Mouse (Mus musculus) left cerebral cortex, adult 2 months (tissue): Measurements from ENCODE around the gene Cacna1i. TPM values are rescaled to one million over a fixed set of nuclear protein-coding genes. Genes with fewer than 3 reads are reported as not detected.

Experiments
- DNase-seq, 2 experiments: peaks; one replicate each; pipeline ENCODE4 v3.0.0; 2021 to 2022; ENCODE audit warnings: low spot score in 2 of 2, mixed read lengths in 1 of 2; ENCODE audit errors: extremely low spot score in 1 of 2
- H3K27ac ChIP-seq: fragments of 200-600 bp; 2 replicates; pipeline ENCODE4 v1.8.1; 2022
- H3K4me3 ChIP-seq: fragments of 200-600 bp; 2 replicates; pipeline ENCODE4 v1.8.1; 2022
- CTCF ChIP-seq: fragments of 200-600 bp; IDR thresholded peaks from 2 replicates; pipeline ENCODE4 v1.8.1; 2022; ENCODE audit warnings: antibody characterized with exemption, mild to moderate bottlenecking, moderate library complexity
- intact Hi-C: fragments of 180-260 bp; cut with DNase I; formaldehyde crosslinking; loops from one replicate; pipeline ENCODE4 v1.15.1; 2025
- total RNA-seq, 2 experiments: library from RNA; stranded (reverse); gene quantifications; 2 replicates each; pipeline ENCODE4 v1.2.3; 2021

The Cacna1i gene
- total RNA-seq, 2 experiments from 2014 or later: 72.7 to 75.9 TPM

DNA sequence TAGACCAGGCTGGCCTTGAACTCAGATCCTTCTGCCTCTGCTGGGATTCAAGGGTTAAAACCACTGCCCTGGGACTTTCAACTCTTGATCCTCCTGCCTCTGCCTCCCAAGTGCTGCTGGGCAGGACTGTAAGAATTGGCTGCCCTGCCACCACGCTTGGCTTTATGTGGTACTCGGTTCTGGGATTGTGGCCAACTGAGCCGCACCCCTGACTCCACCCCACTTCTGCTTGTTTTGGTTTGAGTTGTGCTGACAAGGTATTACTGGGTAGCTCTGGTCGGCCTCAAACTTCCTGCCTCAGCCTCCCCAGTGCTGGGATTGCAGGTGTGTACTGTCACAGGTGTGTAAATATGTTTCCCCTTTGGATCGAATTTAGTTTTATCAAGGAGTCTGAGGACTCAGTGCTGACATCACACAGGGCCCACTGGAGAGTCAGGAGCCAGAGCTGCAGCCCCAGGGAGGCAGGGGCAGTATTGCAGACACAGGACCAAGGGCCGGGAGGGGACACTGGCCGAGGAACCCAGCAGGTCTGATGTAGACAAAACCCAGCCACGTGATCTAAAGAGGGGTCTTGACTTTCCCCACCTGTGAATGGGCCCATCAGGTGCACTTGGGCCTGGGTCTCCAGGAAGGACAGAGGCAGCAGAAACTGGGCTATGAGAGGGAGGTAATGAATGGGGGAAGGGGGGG, 30.9 kb downstream of the Cacna1i start:
- Histone ChIP-seq H3K4me3 (no peak overlapping the region), H3K27ac (no peak overlapping the region)
- TF ChIP-seq CTCF: no peak
- DNase-seq: no peak
- intact Hi-C loops: no loop called here

DNA sequence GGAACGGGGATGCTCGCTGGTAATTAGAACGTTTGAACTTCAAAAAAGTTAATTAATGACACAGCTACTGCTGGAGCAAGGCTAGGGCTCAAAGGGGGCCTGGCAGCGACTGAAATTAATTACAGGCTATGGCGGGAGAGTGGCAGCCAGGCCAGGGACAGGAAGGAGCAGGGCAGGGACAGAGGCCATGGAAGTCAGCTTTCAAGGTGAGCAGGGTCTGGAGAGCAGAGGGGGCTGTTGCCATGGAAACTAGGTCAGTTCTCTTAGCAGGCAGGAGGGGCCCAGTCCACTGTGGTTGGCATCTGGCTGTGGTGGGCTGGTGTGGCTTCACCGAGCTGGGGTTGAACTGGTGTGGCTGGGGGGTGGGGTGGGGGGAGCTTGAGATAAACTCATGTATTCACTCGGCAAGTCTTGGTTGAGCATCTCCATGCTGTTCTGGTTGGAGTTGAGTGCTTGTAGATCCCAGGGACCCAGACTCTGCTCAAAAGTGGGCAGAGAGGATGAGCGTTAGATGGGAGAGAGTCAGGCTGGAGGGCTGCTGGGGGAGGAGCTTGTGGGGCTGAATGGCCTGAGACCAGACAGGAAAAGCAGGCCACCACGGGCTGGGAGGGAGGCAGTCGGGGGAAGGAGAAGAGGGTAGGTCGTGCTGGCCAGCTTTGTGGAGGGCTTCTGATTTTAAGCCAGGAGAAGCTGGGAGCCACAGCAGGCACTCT, 31.7 kb downstream of the Cacna1i start:
- Histone ChIP-seq H3K27ac (no peak overlapping the region), H3K4me3 (no peak overlapping the region)
- no peak for TF ChIP-seq CTCF
- no peak for DNase-seq
- intact Hi-C loops: no loop called here

DNA sequence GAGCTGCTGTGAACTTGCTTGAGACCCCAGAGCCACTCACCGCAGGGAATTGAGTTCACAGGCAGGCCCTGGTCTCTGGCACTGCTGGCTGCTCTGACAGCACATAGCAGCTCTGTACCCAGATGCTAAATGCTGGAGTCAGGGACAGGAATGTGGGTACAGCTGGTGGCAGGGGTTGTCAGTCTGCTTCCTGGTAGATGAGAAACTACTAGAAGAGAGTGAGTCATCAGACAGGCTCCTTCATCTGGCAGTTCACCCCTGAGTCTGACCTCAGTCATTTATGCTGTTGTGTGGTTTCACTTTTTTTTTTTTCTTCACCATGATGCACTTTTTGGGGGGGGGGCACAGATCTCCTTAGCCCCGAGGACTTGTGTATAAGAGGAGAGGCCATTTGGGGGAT, 32.3 kb downstream of the Cacna1i start:
- Histone ChIP-seq H3K4me3 (no peak overlapping the region), H3K27ac (no peak overlapping the region)
- TF ChIP-seq CTCF: no peak
- intact Hi-C loops: no loop called here
- DNase-seq: no peak

DNA sequence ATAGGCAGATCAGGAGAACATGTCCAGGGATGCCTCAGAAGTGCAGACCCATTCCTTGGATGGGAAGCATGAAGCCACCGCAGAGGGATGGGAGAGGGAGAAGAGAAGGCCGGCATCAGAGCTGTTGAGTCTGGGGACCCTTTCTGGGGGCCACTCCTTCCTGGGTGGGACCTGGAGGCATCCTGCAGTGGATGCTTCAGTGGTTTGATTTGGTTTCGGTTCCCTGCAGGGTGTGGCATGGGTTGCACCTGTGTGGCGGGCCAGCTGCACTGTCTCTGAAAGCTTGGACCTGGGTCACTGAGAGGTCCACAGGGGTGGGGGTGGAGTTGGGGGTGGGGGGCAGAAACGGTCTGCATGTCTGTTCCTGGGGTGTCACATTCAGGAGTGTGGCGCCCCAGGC, 32.9 kb downstream of the Cacna1i start:
- Histone ChIP-seq H3K4me3 (no peak overlapping the region), H3K27ac (no peak overlapping the region)
- no peak for DNase-seq
- no peak for TF ChIP-seq CTCF
- intact Hi-C loops: no loop called here

DNA sequence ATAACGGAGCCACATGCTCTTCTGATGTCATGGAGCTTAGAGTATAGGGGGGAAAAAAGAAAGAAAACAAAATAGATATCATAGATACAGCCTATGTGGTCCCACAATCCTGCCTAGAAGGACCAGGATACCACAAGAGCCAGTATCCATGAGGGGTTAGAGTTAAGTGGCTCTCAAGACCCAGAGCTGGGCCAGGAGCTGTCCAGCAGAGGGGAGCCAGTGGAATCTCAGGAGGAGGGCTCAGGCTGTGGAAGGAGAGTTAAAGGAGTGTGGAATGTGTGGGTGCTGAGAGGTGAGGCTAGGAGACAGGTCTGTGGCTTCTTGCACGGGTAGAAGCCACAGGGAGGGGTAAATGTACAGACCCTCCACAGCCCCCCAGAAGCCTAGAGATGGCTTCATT, 38.2 kb downstream of the Cacna1i start:
- no peak for TF ChIP-seq CTCF
- intact Hi-C loops: no loop called here
- Histone ChIP-seq H3K4me3 (no peak overlapping the region), H3K27ac (no peak overlapping the region)
- no peak for DNase-seq

DNA sequence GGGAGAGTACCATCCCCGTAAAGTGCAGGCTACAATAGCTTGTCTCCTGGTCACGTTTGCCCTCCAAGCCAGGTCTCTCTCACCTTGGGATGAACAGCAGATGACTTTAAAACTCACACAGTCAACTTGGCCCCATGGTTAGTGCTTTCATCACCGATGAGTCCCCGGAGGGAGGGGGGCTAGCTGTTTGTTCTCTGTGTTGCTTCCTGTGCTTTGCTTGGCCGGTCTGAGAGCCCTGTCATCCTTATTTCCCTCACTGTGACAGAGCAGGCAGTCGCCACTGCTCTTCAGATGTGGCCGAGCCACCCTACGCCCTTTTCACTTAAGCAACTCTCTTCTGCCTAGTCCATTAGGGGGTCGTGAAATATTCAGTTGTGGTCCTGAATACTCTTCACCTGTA, 38.7 kb downstream of the Cacna1i start:
- DNase-seq: no peak
- intact Hi-C loops: no loop called here
- TF ChIP-seq CTCF: no peak
- Histone ChIP-seq H3K27ac (no peak overlapping the region), H3K4me3 (no peak overlapping the region)

DNA sequence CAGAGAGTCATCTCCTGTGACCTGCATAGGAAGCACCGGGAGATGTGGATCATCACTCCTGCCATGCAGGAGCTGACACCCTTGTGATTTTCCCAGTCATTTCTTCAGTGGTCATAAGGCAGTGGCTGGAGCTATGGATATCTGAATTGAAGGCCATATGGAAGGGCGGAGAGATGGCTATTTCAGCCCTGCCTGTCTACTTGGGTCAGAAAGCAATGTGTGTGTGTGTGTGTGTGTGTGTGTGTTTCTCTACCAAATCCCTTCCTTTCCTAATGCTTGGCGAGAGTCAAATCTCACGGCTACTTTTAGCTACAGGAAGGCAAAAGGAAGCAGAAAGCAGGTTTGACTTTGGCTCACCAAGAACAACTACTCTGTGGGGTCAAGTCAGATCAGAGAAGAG, 39.9 kb downstream of the Cacna1i start:
- intact Hi-C loops: no loop called here
- H3K4me3 ChIP-seq: no peak overlapping the region
- no peak overlapping the region for H3K27ac ChIP-seq
- DNase-seq: no peak
- no peak for TF ChIP-seq CTCF

DNA sequence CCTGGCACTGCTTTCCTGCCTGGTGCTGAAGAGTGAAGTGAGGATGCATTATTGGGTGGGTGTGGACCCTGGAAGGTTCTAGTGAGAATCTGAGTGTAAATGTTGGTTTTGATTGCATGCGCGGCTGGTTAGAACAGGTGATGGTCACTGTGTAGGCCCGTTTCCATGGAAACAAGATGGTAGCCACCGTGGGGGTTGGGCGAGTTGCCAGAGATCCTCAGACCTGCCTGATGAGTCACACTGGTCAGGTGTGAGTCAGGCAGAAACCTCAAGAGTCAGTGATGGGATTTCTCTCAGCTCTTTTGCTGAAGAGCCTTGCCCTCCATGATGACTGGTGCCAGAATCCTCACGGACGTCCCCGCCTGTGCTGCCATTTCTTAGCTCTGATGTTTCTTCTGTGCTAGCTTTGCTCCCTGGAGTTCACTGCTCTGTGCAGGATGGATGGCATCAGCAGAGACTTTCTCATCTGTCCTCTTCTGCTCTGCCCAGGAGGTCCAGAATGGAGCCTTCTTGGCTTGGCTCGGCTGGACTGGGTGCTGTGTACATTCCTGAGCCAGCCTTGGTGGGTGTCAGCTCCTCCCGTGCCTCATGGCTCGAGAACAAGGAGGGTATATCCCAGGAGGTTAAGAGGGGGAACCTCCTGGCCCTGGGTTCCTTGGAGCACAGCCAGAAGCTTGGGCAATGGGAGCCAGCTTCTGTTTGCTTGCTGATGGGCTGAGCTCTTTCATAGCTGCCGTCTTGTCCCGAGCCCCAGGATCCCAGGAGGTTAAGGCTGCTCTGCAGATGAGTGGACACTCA, 40.9 kb downstream of the Cacna1i start:
- Histone ChIP-seq H3K4me3 (no peak overlapping the region), H3K27ac (no peak overlapping the region)
- peak; percentile 42 to 67 for DNase-seq
- intact Hi-C loops: no loop called here
- TF ChIP-seq CTCF: no peak

DNA sequence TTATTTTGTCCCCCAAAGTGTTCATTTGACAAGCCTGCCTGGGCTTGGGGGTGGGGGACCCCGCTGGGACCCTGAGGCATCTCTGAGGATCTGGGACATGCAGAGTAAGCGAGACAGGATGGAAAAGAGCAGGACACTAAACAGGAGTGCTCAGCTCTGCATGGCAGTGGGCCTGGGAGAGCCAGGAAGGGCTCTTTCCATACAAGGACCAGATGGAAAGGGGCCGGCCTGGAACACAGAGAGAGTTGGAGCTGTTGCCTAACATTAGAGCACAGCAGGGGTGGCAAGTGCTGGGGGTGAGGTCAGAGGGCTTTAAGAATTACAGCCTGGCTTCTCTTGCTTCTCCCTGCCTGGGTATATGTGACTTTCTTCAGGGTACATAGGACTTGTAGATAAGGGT, 43.2 kb downstream of the Cacna1i start:
- Histone ChIP-seq H3K4me3 (no peak overlapping the region), H3K27ac (no peak overlapping the region)
- intact Hi-C loops: no loop called here
- DNase-seq: no peak
- no peak for TF ChIP-seq CTCF

DNA sequence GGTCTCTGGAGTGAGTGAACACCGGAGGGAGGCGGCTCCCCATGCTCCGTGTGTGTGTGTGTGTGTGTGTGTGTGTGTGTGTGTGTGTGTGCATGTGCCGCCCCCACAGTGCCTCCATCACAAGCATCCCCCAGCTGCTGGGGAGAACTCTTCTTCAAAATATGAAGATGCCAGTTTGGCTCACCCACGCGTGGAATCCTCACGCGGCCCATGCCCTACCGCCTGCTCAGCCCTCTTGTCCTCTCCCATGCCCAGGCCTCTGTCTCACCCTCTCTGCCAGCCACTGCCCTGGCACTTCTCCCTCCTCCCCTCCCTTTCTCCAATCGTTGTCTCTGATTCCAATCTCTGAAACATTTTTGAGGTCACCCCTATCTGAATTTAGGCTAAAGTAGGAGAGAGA, 47.7 kb downstream of the Cacna1i start:
- DNase-seq: peak; percentile 60 to 67
- no peak for TF ChIP-seq CTCF
- Histone ChIP-seq H3K4me3 (no peak overlapping the region), H3K27ac (no peak overlapping the region)
- intact Hi-C loops: no loop called here

DNA sequence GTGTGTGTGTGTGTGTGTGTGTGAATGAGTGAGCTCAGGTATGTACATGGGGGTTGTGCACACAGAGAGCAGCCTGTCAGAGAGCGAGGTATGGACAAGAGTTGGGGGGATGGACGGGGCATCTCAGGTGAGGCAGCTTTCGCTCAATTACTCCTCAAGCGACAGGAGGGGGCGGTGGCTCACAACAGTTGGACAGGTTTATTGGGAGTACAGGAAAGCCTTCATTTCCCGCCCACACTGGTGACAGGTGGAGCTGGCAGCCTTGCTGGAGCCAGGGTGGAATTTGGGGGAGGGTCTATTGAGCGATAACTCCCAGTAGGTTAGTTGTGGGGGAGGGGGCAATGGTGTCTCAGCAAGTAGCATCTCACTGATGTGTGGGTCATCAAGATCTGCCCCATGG, 48.2 kb downstream of the Cacna1i start:
- DNase-seq: no peak
- Histone ChIP-seq H3K4me3 (no peak overlapping the region), H3K27ac (no peak overlapping the region)
- intact Hi-C loops: no loop called here
- TF ChIP-seq CTCF: no peak

DNA sequence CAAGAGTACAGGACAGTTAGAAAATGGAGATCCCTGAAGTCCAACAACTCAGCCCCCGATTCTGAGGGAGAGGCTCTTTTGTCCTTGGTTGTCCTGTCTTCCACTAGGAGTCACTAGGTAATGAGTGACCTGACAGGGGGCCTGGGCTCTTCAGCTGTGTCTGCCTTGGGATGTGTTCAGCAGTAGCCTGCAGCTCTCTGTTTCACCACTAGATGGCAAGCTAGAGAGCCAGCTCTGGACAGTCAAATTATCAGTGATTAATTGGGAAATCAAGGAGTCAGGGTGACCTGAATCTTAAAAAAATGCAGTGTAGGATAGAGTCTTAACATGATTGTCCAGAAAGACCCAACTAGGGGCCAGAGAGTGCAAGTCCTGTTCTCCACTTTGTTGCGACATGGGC, 53.3 kb downstream of the Cacna1i start:
- Histone ChIP-seq H3K27ac (no peak overlapping the region), H3K4me3 (no peak overlapping the region)
- peak in 1 of 2 experiments; percentile 50 for DNase-seq
- peak; percentile 81 for TF ChIP-seq CTCF
- intact Hi-C loops: loop anchor here (10.0 kb wide), 1 partner anchor 274 kb away; no protein-coding TSS in a partner anchor
